Mouse (Mus musculus): ENCODE results near the gene Hus1.

Gene Hus1

GRCm38 (mm10) chr11:8978154-8978553 lies 32.8 kb downstream of the Hus1 start:
- no peak for DNase-seq (ENCODE audit: extremely low spot score)

- no peak for DNase-seq (ENCODE audit: extremely low spot score)
Observed at GRCm38 (mm10) chr11:8973166-8973565, 37.8 kb downstream of the Hus1 start, which contains the start of gene Pkd1l1. Gene Pkd1l1 (minus strand): TSS chr11:8973266.

GRCm38 (mm10) chr11:8972093-8972492 lies 38.9 kb downstream of the Hus1 start:
- DNase-seq (ENCODE audit: extremely low spot score), result no peak

DNA sequence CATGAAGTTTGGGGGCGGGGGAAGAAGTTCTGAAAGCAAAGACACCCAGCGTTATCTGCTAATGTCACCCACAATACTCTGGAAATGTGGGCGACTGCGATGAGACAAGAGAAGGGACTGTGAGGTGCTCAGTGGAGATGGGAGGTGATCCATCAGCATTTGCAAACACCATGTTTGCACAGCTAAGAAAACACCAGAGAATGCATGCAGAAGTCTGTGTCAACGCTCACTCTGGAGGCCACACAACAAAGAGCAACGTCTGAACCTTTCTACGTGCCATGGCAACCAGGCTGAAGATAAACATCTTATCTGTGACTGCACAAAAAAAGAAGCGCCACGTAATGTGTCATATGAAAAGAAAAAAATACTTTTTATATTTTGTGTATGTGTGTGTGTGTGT lies 40.5 kb downstream of the Hus1 start:
- DNase-seq (ENCODE audit: extremely low spot score), result no peak

- no peak for DNase-seq (ENCODE audit: extremely low spot score)
Observed at GRCm38 (mm10) chr11:8968094-8968493, 42.9 kb downstream of the Hus1 start.

GRCm38 (mm10) chr11:8958572-8958971 lies 52.4 kb downstream of the Hus1 start:
- no peak for DNase-seq (ENCODE audit: extremely low spot score)

DNA sequence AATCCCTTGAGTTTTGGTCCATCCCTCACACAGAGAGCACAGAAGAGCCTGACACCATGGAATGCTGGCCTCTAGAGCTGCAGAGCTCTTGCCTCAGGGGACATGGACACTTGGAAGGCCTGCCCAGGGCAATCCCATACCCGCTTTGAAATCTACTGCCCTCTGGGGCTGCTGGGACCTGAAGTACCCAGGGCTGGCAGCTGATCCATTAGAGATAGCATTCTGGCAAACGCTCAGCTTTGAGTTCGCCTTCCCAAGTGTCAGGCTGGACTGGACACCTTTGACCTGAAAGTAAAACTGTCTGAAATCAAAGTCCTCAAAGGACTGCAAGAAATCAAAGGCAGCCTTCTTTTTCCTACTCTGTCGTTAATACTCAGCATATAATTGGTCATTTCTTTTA lies 52.9 kb downstream of the Hus1 start:
- no peak for DNase-seq (ENCODE audit: extremely low spot score)

GRCm38 (mm10) chr11:8957023-8957422 lies 54.0 kb downstream of the Hus1 start:
- DNase-seq (ENCODE audit: extremely low spot score), result no peak

DNA sequence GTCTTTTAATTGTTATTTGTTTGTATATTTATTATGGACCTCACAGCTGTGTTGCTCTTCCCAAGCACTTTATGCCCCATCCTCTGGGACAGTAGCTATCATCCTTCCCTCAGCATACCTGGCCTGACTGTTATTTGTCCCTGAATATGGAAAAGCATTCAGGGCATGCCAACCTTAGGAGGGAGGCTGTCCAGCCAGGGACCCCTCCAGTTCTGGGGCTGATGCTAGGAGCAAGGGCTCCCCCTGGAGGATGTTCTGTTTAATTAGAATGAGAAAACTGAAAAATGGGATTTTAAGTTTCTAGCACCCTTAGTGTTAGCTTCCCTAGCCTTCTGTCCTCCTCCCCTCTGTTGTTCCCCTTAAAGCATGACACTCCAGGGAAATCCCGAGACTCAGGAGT lies 55.3 kb downstream of the Hus1 start:
- peak; percentile 50 for DNase-seq (ENCODE audit: extremely low spot score)

DNA sequence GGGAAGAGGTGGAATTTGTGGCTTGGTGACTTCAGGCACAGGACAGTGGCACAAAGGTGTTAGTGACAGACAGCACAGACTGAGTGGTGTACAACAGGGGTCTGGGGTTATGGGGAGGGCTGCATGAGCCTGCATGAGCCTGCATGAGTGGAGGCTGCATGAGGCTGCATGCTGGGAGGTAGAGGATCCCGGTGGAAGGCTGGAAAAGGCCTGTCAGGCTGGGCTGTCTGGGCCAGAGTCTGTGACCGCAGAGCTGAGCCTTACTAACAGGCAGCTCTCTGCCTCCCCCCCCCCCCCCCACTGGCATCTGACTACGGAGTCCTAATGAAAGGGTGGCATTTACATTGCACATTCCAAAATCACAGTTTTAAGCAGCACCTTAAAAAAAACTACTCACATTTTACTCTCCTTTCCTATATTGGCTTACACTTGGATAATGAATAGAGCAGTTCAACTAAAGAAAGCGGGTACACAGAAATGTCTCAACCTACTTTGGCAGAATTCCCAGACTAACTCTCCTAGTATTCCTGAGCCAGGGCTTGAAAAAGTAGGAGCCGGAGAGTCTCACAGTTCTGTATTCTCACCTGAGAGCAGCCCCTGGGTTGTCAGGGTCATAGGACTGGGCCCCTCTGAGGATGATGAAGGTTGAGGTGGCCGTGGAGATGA lies 61.1 kb downstream of the Hus1 start:
- DNase-seq (ENCODE audit: extremely low spot score), result no peak

- DNase-seq (ENCODE audit: extremely low spot score), result no peak
Observed at GRCm38 (mm10) chr11:8948871-8949270, 62.1 kb downstream of the Hus1 start.

- no peak for DNase-seq (ENCODE audit: extremely low spot score)
Observed at GRCm38 (mm10) chr11:8944114-8944513, 66.9 kb downstream of the Hus1 start.

Measured in embryo, embryonic 9.5 days (tissue).